Mouse (Mus musculus) heart, postnatal 10 days (tissue): ENCODE measurements around the gene Habp4. TPM values are rescaled to one million over a fixed set of nuclear protein-coding genes. Genes with fewer than 3 reads are reported as not detected.
A peak's percentile ranks its signal among the peaks of the same experiment; 100 is the strongest.

Experiments
- DNase-seq, 2 experiments: peaks; one replicate each; pipeline ENCODE4 v3.0.0; 2021
- intact Hi-C: fragments of 180-260 bp; cut with DNase I; formaldehyde crosslinking; loops from one replicate; pipeline ENCODE4 v1.15.1; 2025
- total RNA-seq, 2 experiments: library from RNA; stranded (reverse); gene quantifications; 2 replicates each; pipeline ENCODE4 v1.2.3; 2021

The Habp4 gene
- total RNA-seq = 10 to 100 TPM; 46.3 to 54.2 TPM

GRCm38 (mm10) chr13:64161548-64161915 is at the start of gene Habp4:
Gene Habp4 (plus strand): TSS chr13:64161824.
- intact Hi-C loops = no loop called here
- DNase-seq = peak; percentile 99

- no peak for DNase-seq
- intact Hi-C loops = no loop called here
Observed at GRCm38 (mm10) chr13:64117442-64117841, 44.2 kb upstream of the Habp4 start.

- intact Hi-C loops = no loop called here
- no peak for DNase-seq
Observed at GRCm38 (mm10) chr13:64120760-64121159, 40.9 kb upstream of the Habp4 start.

- no peak for DNase-seq
- intact Hi-C loops = no loop called here
Observed at GRCm38 (mm10) chr13:64123491-64124188, 38.0 kb upstream of the Habp4 start.

GRCm38 (mm10) chr13:64124886-64125285 is 36.7 kb upstream of the Habp4 start:
- intact Hi-C loops = no loop called here
- DNase-seq = no peak

GRCm38 (mm10) chr13:64126316-64126715 is 35.3 kb upstream of the Habp4 start:
- DNase-seq = no peak
- intact Hi-C loops = no loop called here

GRCm38 (mm10) chr13:64128858-64129615 is 32.6 kb upstream of the Habp4 start, which contains the start of gene Slc35d2:
Gene Slc35d2 (minus strand): TSS chr13:64129368.
- intact Hi-C loops = loop anchor here (2.0 kb wide), 1 partner anchor 28 kb away; no protein-coding TSS in a partner anchor
- peak; percentile 66 to 73 for DNase-seq

- intact Hi-C loops = loop anchor here (2.0 kb wide), 1 partner anchor 29 kb away; no protein-coding TSS in a partner anchor
- DNase-seq = peak; percentile 59 to 62
Observed at GRCm38 (mm10) chr13:64129616-64130375, 31.8 kb upstream of the Habp4 start.

GRCm38 (mm10) chr13:64150121-64150520 is 11.5 kb upstream of the Habp4 start:
- peak; percentile 44 to 48 for DNase-seq
- intact Hi-C loops = loop anchor here (10.0 kb wide), 1 partner anchor 285 kb away; the partner anchor contains the start of gene Cdk20

GRCm38 (mm10) chr13:64152241-64152669 is 9.4 kb upstream of the Habp4 start:
- DNase-seq = peak; percentile 89 to 92
- intact Hi-C loops = loop anchor here (10.0 kb wide), 1 partner anchor 283 kb away; the partner anchor contains the start of gene Cdk20

GRCm38 (mm10) chr13:64152671-64153082 is 8.9 kb upstream of the Habp4 start:
- intact Hi-C loops = loop anchor here (10.0 kb wide), 1 partner anchor 282 kb away; the partner anchor contains the start of gene Cdk20
- DNase-seq = no peak

GRCm38 (mm10) chr13:64153083-64153682 is 8.4 kb upstream of the Habp4 start, which contains the start of gene Zfp367:
Gene Zfp367 (minus strand): TSS chr13:64153202.
- intact Hi-C loops = loop anchor here (10.0 kb wide), 1 partner anchor 282 kb away; the partner anchor contains the start of gene Cdk20
- DNase-seq = peak; percentile 98 to 99

GRCm38 (mm10) chr13:64153751-64154267 is 7.8 kb upstream of the Habp4 start:
- DNase-seq = peak; percentile 70 to 72
- intact Hi-C loops = loop anchor here (10.0 kb wide), 1 partner anchor 281 kb away; the partner anchor contains the start of gene Cdk20

- peak; percentile 17 to 21 for DNase-seq
- intact Hi-C loops = loop anchor here (10.0 kb wide), 1 partner anchor 280 kb away; the partner anchor contains the start of gene Cdk20
Observed at GRCm38 (mm10) chr13:64154651-64155050, 7.0 kb upstream of the Habp4 start.

- DNase-seq = peak; percentile 58 to 60
- intact Hi-C loops = loop anchor here (10.0 kb wide), 1 partner anchor 280 kb away; the partner anchor contains the start of gene Cdk20
Observed at GRCm38 (mm10) chr13:64155171-64155571, 6.5 kb upstream of the Habp4 start.

- DNase-seq = no peak
- intact Hi-C loops = loop anchor here (10.0 kb wide), 1 partner anchor 278 kb away; the partner anchor contains the start of gene Cdk20
Observed at GRCm38 (mm10) chr13:64156966-64157365, 4.7 kb upstream of the Habp4 start.

- intact Hi-C loops = no loop called here
- DNase-seq = no peak
Observed at GRCm38 (mm10) chr13:64161916-64162611, 440 bp downstream of the Habp4 start.

- intact Hi-C loops = no loop called here
- peak; percentile 14 to 34 for DNase-seq
Observed at GRCm38 (mm10) chr13:64162626-64163025, 1.0 kb downstream of the Habp4 start.

GRCm38 (mm10) chr13:64163147-64163715 is 1.6 kb downstream of the Habp4 start:
- DNase-seq = no peak
- intact Hi-C loops = no loop called here
